Mouse (Mus musculus) thymus, postnatal 10 days (tissue): ENCODE results near the gene Iqcg.
"Not testable (repeated sequence)": the region's sequence is repeated elsewhere in the genome, so short reads cannot be mapped to it uniquely, and the experiment has no call there.

Experiments
- DNase-seq, 2 experiments: peaks; one replicate each; pipeline ENCODE4 v3.0.0; 2021; ENCODE audit warnings: low spot score in 2 of 2

The Iqcg gene

DNA sequence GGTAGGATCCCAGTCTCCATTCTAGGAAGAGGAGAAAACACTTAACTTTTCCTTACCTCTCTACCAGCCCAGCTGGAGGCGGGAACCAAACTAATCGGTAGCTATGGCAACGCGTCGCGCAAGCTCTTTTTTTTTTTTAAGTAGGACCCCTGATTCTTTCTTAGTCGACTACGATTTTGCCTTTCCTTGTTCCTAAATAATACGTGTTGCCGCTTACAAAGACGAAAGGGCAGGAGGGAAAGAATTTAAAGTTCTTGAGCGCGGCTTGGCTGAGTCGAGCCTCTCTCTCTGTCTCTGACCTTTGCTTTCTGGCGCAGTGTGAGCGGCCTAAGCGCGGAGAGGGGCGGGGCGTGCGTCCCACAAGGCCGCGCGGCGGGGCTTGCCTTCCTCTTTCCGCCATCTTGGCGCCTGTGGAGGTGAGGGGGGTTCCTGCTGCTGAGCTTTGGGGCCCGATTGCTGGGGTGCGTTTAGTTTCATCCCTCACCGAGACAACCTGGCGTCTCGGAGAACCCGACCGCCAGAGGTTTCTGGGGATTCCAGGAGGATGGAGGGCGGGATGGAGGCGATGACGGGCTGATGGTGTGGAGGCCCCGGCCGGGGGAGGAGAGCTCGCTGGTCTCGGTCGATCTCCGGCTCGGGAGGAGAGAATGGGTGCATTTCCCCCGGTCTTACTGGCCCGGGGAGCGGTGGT is at the start of gene Iqcg, which contains the start of gene Rpl35a:
TSS of gene Iqcg (minus strand) at position 124 of the 691 bp plus-strand sequence.
TSS of gene Rpl35a (plus strand) at position 359 of the 691 bp plus-strand sequence.
- DNase-seq: peak; percentile 80 to 86

DNA sequence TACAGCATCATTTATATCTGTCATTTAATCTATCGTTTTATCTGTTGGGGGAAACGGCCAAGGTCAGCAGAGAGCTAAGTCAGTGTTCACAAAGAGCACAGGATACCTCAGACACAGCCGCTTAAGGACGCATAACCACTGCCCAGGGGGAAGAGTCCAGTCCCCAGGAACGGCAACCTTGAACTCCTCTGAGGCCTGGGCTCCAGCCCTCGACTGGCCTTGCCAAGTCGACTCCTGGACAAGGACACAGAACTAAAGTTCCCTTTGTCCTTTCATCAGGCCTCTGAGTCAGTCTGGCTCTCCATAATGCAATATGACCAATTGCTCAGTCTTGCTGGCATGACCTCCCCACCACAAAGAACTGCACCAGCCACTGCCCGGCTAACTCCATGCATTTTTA is 29.6 kb upstream of the Iqcg start:
- DNase-seq: no peak

DNA sequence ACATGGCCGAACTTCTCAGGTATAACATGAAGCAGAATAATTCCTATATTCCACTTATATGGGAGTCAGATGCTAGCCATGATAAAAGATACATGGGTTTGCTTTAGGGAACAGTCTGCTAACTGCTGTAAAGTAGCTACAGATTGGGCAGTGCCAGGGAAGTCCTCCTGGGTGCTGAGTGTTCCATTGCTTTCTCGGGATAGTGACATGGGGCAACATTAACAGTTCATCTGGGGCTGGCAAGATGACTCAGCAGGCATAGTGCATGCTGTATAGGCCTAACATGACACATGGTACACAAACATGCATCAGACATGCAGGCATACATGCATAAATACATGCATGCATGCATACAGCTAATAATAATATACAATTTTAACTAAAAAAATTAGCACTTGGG is 28.0 kb upstream of the Iqcg start:
- no peak for DNase-seq

DNA sequence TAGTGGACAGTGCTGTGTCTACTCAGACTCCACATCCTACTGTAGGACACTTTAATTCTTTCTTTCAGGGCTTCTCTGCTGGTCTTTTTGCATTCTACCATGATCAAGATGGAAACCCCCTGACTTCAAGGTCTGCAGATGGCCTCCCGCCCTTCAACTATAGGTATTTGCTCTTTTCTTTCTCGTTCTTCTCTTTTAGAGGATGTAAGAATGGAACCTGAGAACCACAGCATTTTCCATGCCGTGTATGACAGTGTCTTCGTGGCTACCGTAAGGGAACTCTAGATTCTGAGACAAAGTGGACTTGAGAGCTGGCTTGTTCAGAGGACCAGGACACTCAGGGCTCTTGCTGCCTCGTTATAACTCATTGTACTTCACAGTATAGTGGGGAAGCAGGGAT is 26.9 kb upstream of the Iqcg start:
- no peak for DNase-seq

DNA sequence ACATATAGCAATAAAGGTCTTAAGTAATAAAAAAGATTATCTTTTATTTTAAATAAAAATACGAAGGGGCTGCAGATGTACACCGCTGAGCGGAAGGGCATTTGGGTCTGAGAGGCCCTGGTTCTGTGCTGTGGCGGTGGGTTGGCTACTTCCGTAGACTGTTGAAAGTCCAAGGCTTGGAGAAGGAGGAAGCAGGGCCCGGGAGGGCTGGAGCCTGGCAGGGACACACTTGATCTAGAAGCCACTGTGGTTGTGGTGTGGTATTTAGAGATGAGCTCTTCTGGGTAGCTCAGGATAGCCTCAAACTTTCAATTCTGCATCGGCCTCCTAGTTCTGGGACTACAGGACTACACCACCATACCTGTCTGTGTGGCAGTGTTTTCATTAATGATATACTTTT is 24.0 kb upstream of the Iqcg start:
- no peak for DNase-seq

DNA sequence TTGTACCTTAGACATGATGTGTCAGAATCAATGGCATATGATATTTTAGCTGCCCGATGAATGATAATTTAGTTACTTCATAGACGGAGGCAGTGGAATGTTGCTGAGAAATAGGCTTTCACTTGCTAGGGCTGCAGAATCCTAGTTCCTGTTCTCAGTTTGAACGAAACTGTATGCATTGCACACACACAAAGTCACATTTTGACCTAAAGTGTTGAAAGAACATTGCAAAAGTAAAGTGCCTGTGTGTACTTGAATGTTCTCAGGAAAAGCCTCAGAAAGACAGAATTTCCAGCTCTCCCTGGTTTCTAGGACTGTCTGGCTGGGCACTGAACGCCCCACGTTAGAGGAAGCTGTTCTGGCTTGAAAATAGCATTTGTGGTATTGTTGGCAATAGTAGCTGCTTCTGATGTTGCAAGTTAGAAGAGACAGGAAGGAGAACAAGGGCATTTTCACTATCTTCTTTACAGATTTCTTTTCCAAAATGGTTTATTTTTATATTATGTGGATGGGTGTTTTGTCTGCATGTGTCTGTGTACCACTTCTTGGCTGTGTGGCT is 21.1 kb upstream of the Iqcg start:
- no peak for DNase-seq

- DNase-seq: no peak
Measured at GRCm38 (mm10) chr16:33076078-33076477, 20.1 kb upstream of the Iqcg start.

- DNase-seq: no peak
Measured at GRCm38 (mm10) chr16:33074967-33075366, 18.9 kb upstream of the Iqcg start.

GRCm38 (mm10) chr16:33072871-33073557 is 17.0 kb upstream of the Iqcg start:
- DNase-seq: no peak

DNA sequence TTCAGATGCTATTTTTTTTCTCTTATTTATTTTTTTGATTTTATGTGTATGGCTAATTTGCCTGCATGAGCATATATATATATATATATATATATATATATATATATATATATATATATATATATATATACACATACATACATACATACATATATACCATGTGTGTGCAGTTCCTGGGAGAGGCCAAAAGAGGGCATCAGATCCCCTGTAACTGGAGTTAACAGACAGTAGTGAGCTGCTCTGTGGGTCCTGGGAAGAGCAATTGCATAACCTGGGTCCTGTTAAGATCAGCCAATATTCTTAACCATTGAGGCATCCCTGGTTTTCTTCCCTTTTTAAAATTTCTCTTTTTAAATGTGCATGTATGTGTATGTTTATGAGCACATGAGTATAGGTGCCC is 14.9 kb upstream of the Iqcg start:
- no peak for DNase-seq

GRCm38 (mm10) chr16:33064636-33065035 is 8.6 kb upstream of the Iqcg start:
- no peak for DNase-seq

- no peak for DNase-seq
Measured at GRCm38 (mm10) chr16:33063267-33063666, 7.2 kb upstream of the Iqcg start.

- DNase-seq: peak; percentile 23
Measured at GRCm38 (mm10) chr16:33062682-33063131, 6.7 kb upstream of the Iqcg start.

GRCm38 (mm10) chr16:33062024-33062681 is 6.1 kb upstream of the Iqcg start, which contains the start of gene Lmln:
Gene Lmln, plus strand, starts transcription at chr16:33062521.
- DNase-seq: peak; percentile 34 to 45

DNA sequence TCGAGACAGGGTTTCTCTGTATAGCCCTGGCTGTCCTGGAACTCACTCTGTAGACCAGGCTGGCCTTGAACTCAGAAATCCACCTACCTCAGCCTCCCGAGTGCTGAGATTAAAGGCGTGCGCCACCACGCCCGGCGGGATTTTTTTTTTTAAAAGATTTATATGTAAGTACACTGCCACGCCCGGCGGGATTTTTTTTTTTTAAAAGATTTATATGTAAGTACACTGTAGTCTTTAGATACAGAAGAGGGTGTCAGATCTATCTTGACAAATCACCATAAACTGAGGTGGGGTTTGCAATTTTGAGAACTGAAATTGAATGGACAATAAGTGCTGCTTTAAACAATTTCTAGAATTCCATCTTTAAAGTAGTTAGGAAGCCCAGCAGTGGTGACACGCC is 5.4 kb upstream of the Iqcg start:
- no peak for DNase-seq

GRCm38 (mm10) chr16:33060926-33061325 is 4.9 kb upstream of the Iqcg start:
- DNase-seq: no peak

GRCm38 (mm10) chr16:33059471-33059870 is 3.5 kb upstream of the Iqcg start:
- DNase-seq: no peak

DNA sequence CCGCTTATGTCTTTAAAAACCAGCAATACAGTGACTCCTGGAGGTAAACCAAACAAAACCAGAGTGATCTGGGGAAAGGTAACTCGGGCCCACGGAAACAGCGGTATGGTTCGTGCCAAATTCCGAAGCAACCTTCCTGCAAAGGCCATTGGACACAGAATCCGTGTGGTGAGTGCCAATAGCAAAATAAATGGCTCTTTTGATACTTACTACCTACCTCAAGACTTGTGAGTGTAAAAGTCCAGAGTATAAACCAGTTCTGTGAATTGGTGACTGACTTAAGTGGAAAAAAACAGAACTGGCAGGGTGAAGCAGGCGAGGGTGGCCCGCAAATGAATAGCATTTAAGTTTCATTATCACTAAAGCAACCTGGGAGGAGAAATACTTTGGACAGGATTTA is 2.6 kb upstream of the Iqcg start:
- not testable (repeated sequence) for DNase-seq

- no peak for DNase-seq
Measured at GRCm38 (mm10) chr16:33058033-33058432, 2.0 kb upstream of the Iqcg start.

DNA sequence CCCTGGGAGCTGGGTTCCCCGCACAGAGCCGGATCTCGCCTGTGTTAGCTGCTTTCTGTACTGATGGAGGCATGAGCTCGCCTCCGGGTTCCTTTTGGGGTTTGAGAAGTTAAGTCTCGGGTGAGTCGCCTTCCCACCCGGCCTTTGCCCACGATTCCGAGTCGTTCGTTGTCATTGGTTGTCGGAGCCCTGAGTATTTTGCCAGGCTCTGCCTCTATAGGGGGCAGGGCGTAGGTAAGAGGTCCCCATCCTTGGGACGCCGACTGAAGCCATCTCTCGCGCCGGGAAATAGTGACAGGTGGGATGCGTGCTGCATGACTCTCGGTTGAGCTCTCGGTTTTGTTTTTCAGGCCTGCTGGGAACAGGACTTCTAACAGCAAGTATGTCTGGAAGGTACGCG is 768 bp upstream of the Iqcg start:
- peak in 1 of 2 experiments; percentile 21 for DNase-seq

DNA sequence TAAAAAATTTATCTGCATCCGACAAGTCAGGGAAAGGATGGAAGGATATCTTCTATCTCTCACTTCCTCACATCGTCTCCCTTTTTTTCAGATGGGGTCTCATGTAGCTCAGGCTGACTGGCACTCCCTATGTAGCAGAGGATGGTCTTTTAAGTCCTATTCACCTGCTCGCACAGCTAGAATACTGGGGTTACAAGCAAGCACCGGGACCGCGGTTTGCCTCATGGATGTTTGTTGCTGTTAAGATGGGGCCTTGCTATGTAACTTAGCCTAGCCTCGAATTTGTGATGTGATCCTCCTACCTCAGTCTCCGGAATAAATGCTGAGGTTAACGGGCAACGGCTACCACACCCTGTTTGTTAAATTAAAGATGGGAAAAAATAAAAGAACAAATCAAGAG is 363 bp downstream of the Iqcg start:
- DNase-seq: peak in 1 of 2 experiments; percentile 12

GRCm38 (mm10) chr16:33054927-33055326 is 1.1 kb downstream of the Iqcg start:
- not testable (repeated sequence) for DNase-seq
